Mouse (Mus musculus) neutrophil, adult 5-6 weeks (primary cell): ENCODE results near the gene Fgfr2. TPM values are rescaled to one million over a fixed set of nuclear protein-coding genes. Genes with fewer than 3 reads are reported as not detected.

Source experiments
- ATAC-seq: fragments of 151-379, 151-347 bp; 2 replicates; pipeline ENCODE4 v1.8.0; 2017; ENCODE audit warnings: mild to moderate bottlenecking, moderate TSS enrichment; ENCODE audit not compliant: insufficient number of reproducible peaks, poor library complexity, low FRiP score, severe bottlenecking; ENCODE audit errors: extremely low read depth
- total RNA-seq: library from RNA; stranded (forward); fragments of 200-1000 nt; gene quantifications from 2 replicates; pipeline ENCODE4 v1.2.3, GENCODE M21; 2017

Fgfr2 gene
- total RNA-seq, 1 experiment from 2014 or later = not detected

GRCm38 (mm10) chr7:130943280-130943895 lies 2179.8 kb downstream of the Fgfr2 start:
- no peak for ATAC-seq

GRCm38 (mm10) chr7:130940733-130941132 lies 2182.4 kb downstream of the Fgfr2 start:
- ATAC-seq = no peak

DNA sequence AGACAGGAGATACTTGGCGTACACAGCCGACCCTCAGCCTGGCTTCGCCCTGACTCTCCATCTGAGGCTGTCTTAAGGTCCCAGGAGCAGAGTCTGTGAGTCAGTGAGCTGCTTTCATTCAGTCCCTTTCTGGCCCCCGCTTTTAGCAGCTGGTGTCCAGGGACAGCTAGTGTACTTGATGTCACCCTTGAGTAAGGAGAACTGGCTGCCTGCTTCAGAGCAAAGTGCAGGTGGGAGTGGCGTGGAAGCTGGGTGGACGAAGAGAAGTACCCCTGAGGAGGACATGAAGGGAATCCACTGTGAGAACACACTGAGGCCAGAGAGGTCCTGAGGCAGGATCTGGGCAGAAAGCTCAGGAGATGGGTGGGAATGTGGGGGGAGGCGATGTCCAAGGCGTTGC lies 2184.3 kb downstream of the Fgfr2 start:
- no peak for ATAC-seq

- ATAC-seq = no peak
Measured at GRCm38 (mm10) chr7:130938005-130938404, 2185.1 kb downstream of the Fgfr2 start.

- no peak for ATAC-seq
Measured at GRCm38 (mm10) chr7:130937266-130937841, 2185.8 kb downstream of the Fgfr2 start.

DNA sequence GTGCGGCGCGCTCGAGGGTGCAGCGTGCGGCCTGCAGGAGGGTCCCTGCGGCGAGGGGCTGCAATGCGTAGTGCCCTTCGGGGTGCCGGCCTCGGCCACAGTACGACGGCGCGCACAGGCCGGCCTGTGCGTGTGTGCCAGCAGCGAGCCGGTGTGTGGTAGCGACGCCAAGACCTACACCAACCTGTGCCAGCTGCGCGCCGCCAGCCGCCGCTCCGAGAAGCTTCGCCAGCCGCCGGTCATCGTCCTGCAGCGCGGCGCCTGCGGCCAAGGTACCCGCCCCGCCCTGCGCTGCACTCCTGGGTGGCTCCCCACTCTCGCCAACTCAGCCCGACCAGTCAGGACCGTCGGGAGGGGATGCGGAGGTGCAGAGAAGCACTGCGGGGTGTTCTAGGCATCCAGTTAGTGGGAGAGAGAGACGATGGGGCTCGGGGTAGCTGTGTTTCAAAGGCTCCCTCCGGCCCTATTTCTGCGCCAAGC lies 2186.6 kb downstream of the Fgfr2 start:
- no peak for ATAC-seq

DNA sequence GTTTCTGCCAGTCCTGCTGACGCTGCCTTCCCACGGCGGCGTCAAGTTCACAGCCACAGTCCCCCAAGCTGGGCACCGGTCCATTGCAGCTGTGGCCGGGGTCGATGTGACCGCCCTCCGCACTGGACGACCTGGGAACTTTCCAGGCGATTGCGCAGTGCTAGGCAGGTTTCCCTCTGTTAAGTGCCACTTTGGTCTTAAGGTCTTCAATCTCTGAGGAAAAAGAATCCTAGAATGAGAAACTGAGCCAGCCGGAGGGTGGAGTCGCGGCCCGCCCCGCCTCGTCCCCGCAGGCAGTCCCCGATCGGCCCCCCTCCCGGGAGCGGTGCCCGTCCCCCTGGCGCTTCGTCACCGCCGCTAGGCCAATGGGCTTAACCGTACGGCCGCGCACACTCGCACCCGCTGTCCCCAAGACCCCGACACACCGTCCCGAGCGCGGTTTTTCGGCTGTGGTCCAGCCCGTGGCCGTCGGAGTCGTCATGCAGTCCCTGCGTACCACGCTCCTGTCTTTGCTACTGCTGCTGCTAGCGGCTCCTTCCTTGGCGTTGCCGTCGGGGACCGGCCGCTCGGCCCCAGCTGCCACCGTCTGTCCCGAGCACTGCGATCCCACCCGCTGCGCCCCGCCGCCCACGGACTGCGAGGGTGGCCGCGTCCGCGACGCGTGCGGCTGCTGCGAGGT lies 2187.2 kb downstream of the Fgfr2 start, which contains the start of gene Htra1:
Gene Htra1 (plus strand): TSS at position 319 of the 679 bp plus-strand sequence.
- no peak for ATAC-seq

- ATAC-seq = no peak
Measured at GRCm38 (mm10) chr7:130935421-130935792, 2187.7 kb downstream of the Fgfr2 start.

DNA sequence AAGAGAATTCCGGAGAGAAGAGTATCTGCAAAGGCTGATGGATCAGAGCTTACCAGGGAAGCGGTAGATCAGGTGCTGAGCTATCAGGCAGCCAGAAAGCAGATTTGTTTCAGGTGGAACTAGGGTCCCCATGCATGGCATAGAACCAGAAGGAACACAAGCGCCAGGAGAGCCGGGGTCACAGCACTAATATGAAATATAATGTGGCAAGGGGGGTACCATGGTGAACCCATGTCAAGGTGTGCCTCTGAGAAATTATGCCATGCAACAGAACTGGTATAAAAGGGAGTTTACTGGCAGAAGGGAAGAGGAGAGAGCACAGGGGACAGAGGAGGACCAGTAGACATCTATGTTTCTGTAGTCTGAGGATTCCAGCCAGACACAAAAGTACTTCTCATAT lies 2188.5 kb downstream of the Fgfr2 start:
- no peak for ATAC-seq

DNA sequence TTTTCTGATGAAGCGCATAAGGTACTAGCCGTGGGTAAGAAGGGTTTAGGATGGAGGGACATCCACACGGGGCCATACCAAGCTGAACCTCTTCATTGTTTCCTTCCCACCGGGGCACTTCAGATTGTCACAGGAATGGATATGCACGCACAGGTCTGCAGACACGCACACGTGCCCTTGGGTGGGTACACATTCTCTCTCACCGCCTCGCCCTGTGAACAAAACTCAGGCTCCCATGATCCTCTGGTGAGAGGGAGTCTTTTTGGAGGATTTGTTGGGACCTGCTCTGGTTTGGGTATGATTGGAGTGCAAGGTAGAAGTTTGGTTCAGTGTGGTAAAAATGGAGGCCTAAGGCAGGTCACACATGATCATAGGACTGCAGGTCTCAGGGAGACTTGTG lies 2190.2 kb downstream of the Fgfr2 start:
- no peak for ATAC-seq

GRCm38 (mm10) chr7:130930401-130930800 lies 2192.7 kb downstream of the Fgfr2 start:
- ATAC-seq = no peak

DNA sequence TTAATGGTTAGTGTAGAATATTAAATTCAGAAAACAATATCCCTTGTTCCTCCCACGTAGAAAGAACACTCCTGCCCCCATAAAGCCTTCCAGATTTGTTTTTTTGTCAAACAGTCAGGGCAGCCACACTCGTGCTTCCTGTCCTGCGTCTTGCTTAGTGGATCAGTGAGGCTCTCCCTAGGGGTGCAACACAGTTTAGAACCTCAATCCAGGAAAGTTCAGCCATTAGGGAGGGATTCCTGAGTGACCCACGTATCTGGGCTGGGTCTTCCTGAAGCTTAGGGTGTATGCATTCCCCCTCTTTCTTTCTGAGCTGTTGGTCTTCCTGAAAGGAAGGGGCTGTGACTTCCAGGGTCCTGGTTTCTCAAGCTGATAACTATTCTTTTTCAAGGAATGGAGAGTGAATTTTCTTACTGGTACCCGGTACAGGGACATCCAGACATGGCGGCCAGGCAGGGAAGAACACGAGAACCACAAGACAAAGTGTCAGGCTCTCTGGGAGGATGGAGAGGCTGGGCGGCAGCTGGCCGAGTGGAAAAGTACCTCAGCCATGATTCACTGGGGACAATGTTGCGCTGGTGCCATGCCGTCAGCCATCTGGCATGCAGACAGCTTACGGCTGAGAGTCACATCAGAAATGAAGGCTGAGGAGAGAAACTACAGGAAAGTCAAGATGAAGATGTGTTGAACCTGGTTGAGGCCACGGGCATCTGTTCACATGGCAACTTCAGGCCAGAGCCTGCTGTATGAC lies 2200.0 kb downstream of the Fgfr2 start:
- no peak for ATAC-seq

- no peak for ATAC-seq
Measured at GRCm38 (mm10) chr7:130918260-130918659, 2204.9 kb downstream of the Fgfr2 start.

GRCm38 (mm10) chr7:130914693-130915363 lies 2208.3 kb downstream of the Fgfr2 start:
- ATAC-seq = 0 out of 2 replicates have a peak, but pooled peaks have one; percentile 26

DNA sequence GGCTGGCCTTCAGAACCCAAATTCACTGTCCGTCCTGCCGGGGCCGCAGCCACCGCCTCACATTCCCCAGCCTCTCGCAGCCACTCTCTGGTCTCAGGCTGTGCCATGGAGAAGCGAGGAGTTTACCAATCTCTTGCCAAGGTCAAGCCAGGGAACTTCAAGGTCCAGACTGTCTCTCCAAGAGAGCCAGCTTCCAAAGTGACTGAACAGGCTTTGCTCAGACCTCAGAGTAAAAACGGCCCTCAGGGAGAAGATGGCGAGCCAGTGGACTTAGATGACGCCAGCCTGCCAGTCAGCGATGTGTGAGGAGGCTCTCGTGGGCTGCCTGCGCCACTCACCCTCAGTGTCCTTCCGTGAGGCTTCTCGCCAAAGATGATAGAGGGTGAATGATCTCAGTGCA lies 2212.3 kb downstream of the Fgfr2 start:
- ATAC-seq = no peak

GRCm38 (mm10) chr7:130904571-130905365 lies 2218.4 kb downstream of the Fgfr2 start:
- no peak for ATAC-seq

DNA sequence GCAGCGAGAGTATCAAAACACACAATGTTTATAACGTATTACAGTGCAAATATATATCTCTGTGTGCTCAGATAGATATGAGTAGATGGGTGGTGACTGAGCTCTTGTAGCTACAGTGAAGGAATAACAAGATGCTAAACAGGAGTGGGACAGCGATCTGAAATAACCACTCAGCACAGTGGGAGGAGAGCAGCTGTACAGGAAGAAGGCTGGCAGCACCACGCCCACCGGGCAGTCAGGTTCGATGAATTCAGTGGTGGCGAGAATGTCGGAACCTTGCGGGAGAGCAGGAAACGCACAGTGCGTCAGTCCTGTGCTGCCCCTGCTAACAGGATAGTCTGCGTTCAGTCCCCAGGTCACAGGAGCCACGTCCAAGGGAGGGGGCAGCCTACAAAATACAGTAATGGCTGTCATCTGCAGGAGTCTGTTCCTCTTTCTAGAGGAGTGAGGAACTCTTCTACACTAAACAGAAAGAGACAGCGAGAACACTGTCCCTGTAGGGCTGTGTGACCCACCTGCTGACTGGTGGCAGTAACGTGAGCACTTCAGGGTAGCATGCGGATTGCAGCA lies 2219.6 kb downstream of the Fgfr2 start:
- peak; percentile 59 for ATAC-seq

GRCm38 (mm10) chr7:130902929-130903328 lies 2220.2 kb downstream of the Fgfr2 start:
- no peak for ATAC-seq
